Mouse (Mus musculus): ENCODE results near the gene Atxn2l.
A peak's percentile ranks its signal among the peaks of the same experiment; 100 is the strongest.
"Not testable (repeated sequence)": the region's sequence is repeated elsewhere in the genome, so short reads cannot be mapped to it uniquely, and the experiment has no call there.

Atxn2l gene

GRCm38 (mm10) chr7:126487617-126488385 lies 15.4 kb downstream of the Atxn2l start:
- DNase-seq, result not testable (repeated sequence)

DNA sequence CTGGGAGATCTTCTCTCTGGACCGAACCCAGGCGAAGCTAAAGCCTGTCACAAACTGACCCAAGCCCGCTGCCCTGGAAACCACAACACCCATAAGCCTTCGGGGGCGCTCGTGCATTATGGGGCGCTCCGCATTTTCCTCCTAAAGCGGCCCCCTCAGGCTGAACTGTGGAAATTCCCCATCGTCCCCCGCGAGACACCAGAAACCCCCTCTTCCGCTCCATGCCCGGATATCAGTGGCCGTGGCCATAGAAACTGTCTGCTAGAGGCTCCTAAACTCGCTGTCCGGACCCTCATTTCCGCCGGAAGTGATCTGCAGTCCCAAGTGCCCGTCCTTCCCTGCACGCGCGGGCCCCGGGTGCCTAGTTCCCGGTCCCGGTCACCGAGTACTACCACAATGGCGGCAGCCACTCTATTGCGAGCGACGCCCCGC lies 16.2 kb downstream of the Atxn2l start, which contains the start of gene Tufm:
TSS of gene Tufm (plus strand) at position 310 of the 432 bp plus-strand sequence.
- DNase-seq, result peak; percentile 91

- peak; percentile 55 for DNase-seq
These were observed 20.8 kb downstream of the Atxn2l start for GRCm38 (mm10) chr7:126482392-126482871.

DNA sequence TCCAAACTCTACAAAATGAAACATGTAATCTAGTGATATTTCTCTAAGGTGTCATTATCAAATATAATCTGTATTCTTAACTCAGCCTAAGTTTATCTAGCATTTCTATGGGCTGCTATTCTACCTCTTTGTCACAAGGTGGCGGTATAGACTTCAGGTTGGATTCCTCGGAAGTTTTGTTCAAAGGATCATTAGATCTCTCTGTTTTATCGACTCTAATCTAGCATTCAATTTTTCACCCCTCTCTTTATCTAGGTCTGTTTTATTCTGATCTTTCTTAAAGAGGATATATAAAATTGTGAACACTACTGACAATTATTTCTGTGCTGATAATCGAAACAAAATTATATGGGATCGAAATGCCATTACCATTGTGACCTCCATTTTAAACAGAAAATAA lies 21.5 kb downstream of the Atxn2l start:
- DNase-seq, result no peak

- DNase-seq, result peak; percentile 93
These were observed 28.1 kb downstream of the Atxn2l start, which contains the start of gene Sh2b1 for GRCm38 (mm10) chr7:126474993-126475581. Gene Sh2b1, minus strand, starts transcription at chr7:126475424.

DNA sequence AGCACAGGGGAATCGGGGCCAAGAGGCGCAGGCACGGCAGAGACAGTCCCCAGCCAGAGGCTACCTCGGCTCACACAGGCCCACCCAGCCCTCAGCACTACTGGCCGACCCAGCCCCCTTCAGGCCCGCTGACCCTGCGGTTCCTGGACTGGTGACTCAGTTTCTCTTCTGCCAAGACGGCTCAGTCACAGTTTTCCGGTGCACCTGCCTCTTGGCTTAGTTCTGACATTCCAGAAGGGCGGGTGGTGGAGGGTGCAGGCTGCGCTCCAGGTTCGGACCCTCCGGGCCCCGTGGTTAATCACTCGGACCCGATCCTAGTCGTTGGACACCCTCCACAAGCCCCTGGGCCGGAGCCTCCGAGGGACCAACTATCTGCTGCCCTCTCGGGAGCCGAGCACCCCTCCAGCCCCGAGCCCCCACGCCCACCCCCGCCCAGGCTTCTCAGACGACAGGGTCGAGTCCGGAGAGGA lies 28.7 kb downstream of the Atxn2l start:
- no peak for DNase-seq

- no peak for DNase-seq
These were observed 29.7 kb downstream of the Atxn2l start for GRCm38 (mm10) chr7:126473470-126474086.

DNA sequence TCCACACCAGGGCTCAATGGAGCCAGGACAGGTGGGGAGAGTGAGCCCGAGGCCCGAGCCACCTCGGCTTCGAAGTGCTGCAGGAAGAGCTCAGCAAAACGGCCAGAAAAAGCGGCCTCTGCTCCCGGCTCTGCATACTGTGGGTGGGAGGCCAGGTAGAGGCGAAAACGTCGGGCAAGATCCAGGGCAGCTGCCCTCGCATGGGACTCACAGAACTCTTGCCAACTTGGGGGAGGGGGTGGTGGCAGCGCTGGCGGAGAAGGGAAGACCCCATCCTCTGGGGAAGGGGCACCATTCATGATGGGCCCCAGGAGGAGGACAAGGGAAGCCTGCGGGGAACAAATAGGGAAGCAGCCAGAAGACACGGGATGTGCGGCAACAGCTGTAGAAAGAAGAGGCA lies 30.5 kb downstream of the Atxn2l start:
- no peak for DNase-seq

- peak; percentile 78 for DNase-seq
These were observed 30.9 kb downstream of the Atxn2l start for GRCm38 (mm10) chr7:126472306-126472705.

- no peak for DNase-seq
These were observed 31.4 kb downstream of the Atxn2l start for GRCm38 (mm10) chr7:126471853-126472252.

DNA sequence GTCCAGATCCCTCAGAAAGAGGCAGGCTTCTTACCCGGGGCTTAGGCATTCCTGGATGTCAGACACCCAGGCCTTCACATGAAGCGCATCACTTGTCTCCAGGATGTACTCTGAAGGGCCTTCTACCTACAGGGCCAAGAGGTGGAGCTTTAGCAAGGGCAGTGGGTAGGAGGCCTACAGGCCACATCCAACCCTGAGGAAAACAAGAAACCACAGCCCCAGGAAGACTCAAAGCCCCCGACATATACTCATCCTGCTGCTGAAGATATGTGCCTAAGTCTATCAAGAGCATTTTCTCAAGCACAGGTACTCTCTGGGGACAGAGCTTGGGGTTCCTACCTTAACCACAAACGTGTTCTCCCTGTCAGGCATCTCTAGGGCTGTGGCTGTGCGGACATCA lies 31.9 kb downstream of the Atxn2l start:
- no peak for DNase-seq

GRCm38 (mm10) chr7:126470077-126470476 lies 33.2 kb downstream of the Atxn2l start:
- DNase-seq, result peak; percentile 56

DNA sequence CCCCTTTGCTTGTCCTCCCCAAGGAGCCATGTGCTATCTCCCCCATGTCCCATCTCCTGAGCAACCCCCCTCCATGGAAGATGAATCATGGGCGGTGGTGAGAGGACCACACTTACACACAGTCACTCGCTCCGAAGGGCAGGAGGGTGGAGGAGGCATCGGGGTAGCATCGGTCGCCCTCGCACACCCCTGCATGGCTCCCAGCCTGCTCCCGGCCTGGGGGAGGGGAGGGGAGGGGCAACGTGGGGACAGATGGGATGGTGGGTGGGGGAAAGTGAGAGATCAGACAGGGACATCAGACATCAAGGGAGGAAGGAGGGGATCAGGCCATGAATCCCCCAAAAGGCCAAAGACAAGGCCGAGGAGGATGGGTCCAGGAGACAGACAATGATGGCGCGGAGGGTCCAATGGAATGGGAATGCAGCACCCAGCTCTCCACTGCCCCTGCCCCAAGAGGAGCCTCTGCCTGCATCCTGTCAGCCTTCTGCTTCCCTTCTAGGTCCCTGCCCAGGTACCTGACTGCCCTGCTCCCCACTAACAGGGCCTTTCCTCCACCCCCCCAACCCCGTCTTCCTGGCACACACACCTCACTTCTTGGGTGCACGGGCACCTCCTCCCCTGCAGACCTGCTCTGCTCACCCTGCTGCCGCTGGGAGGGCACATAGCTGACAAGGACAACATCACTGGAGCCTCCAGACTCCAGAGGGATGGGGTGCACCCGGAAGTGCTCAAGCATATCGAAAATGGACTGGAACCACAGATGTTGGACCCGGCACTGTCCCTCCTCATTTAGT lies 35.2 kb downstream of the Atxn2l start:
- no peak for DNase-seq

DNA sequence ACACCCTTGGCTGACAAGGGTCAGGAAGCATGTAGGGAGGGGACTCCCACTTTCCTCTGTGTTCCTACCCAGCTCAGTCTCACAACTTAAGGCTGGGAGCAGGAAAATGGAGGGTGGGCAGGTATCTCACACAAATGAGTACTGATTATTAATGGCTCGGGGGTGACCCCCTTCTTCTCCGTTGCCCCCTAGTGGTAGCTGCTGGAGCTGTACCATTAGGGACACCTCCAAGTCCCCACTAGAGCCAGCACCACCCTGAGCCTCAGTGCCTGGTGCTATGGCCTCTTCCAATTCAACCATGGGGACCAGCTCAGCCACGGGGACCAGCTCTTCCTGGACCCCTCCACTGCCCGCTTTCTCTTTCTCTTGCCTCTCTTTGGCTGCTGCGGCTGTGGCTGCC lies 36.0 kb downstream of the Atxn2l start:
- DNase-seq, result peak; percentile 82

DNA sequence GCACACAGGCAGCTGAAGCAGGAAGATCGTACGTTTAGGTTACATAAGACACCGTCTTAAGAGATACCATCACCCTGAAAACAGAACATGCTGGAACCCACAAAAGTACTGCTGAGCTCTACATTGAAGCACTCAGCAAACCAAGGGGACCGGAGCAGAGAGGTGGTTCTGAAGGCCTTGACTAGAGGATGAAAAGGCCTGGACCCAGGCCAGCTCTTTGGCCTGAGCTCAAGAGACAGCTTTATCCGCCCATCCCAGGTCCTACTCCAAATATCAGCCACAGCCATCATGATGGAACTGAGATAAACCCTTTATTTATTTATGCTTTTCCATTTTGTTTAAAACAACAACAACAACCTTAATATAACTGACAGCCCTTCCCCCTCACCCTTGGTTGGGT lies 36.5 kb downstream of the Atxn2l start:
- no peak for DNase-seq

DNA sequence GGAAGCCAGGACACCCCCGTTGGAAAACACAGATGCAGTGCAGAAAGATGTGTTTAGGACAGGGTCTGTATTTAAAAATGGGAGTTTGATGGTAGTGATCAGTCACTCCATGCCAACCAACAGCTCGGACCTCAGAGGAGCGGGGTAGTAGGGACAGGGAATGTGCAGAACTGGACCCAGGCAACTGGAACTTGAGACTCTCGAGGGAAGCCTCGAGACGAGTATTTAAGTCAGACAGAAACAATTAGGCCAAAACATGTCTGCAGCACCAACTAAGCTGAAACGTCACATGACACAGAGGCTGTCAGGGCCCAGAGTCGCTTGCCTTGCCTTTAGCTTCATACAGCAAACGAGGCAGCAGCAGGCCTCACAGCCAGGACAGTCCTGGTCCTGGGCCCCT lies 37.1 kb downstream of the Atxn2l start:
- DNase-seq, result no peak

GRCm38 (mm10) chr7:126465246-126466030 lies 37.8 kb downstream of the Atxn2l start:
- no peak for DNase-seq

- no peak for DNase-seq
These were observed 38.4 kb downstream of the Atxn2l start for GRCm38 (mm10) chr7:126464836-126465235.

- DNase-seq, result peak; percentile 56
These were observed 39.1 kb downstream of the Atxn2l start for GRCm38 (mm10) chr7:126464121-126464520.

DNA sequence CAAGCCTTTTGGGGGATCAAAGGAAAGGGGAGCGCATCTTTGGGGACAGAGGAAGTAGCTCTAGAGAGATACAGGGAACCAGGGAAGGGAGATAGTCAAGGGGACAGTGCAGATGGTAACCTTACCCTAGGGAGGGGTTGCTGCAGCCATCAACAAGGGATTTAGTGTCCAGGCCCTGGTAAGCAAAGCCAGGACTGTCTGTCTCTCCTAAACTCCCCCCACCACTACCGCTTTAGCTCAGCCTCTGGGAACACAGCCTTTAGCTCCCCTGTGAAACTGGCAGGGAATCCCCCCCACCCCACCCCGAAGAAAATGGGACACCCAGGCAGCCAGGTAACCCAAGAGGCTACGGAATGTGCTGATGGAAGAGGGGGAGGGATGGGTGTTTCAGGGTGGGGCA lies 39.7 kb downstream of the Atxn2l start:
- no peak for DNase-seq

GRCm38 (mm10) chr7:126463004-126463403 lies 40.2 kb downstream of the Atxn2l start, which contains the start of gene Atp2a1:
Gene Atp2a1, minus strand, starts transcription at chr7:126463108.
- DNase-seq, result no peak

DNA sequence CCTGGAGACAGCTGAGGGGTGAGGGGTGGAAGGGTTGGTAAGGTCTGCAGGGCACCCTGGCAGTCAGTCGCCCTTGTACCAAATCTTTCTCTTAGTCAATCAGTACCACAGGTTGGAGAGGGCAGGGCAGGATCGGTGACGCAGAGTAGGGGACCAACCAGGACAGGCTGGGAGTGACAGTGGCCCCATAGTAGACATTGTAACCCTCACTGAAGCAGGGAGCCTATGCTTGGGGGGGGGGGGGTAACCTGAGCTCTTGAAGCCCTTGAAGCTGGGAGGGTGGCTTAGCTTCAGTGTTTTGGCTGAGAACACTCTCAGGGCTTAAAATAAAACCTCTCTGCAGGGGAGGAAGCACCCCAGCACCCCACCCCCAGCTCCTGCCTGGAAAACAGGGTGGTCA lies 41.6 kb downstream of the Atxn2l start:
- no peak for DNase-seq

All from thymus, postnatal 4 days (tissue).